Mouse (Mus musculus) ovary, adult 10 weeks (tissue): Measurements from ENCODE around the gene Psma3. TPM values are rescaled to one million over a fixed set of nuclear protein-coding genes. Genes with fewer than 3 reads are reported as not detected.

ENCODE experiments used
- polyA plus RNA-seq: library from polyadenylated mRNA; stranded (reverse); fragments of 350-450 nt; fragmentation: Illumina TruSeq; extraction: RNeasy Lipid Tissue Mini Kit (QIAGEN cat#74804); gene quantifications from one replicate; pipeline ENCODE4 v1.2.3, GENCODE M21; 2014

Gene Psma3
- polyA plus RNA-seq = 982 TPM

GRCm38 (mm10) chr12:70974441-70975266 lies at the start of gene Psma3:
TSS of gene Psma3 (plus strand) at chr12:70974621.

GRCm38 (mm10) chr12:70937571-70938384 lies 36.6 kb upstream of the Psma3 start, which contains the start of gene Actr10:
TSS of gene Actr10 (plus strand) at chr12:70937857.

GRCm38 (mm10) chr12:71015363-71016210 lies 41.2 kb downstream of the Psma3 start, which contains the start of gene Arid4a:
TSS of gene Arid4a (plus strand) at chr12:71015990.

Other genes with a start within 250 kb of the Psma3 start
- 34.7 TPM for gene Frmd6, start 149.1 kb upstream of the Psma3 start, polyA plus RNA-seq
- 291 TPM for gene Actr10, start 36.8 kb upstream of the Psma3 start, polyA plus RNA-seq
- gene Arid4a, start 41.4 kb downstream of the Psma3 start, polyA plus RNA-seq = 35.8 TPM
- not detected for gene Tomm20l, start 136.8 kb downstream of the Psma3 start, polyA plus RNA-seq
- gene Timm9, start 162.1 kb downstream of the Psma3 start, polyA plus RNA-seq = 67.9 TPM
- gene 2700049A03Rik, start 162.2 kb downstream of the Psma3 start, polyA plus RNA-seq = 25.1 TPM